Mouse (Mus musculus) cerebellum, postnatal 14 days (tissue): ENCODE measurements around the gene Cd28.

Experiments used
- DNase-seq, 2 experiments: peaks; one replicate each; pipeline ENCODE4 v3.0.0; 2021; ENCODE audit warnings: mixed read lengths in 2 of 2

Gene Cd28

DNA sequence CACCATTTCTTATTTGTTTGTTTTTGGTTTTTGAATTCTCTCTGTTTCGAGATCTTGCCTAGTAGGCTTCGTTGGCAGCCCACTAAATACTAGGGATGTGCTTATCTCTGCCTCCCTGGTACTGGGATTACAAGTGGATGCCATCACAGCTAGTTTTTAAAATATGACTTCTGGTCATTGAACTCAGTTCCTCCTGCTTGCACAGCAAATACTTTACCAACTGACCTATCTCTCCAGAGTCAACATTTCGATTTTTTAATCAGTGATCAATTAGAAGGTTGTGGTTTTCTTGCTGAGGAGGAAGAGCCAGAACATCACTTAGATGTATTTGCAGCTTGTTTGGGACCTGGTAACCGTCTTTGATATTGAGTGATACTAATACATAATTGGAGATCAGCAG is 34.4 kb downstream of the Cd28 start:
- no peak for DNase-seq

DNA sequence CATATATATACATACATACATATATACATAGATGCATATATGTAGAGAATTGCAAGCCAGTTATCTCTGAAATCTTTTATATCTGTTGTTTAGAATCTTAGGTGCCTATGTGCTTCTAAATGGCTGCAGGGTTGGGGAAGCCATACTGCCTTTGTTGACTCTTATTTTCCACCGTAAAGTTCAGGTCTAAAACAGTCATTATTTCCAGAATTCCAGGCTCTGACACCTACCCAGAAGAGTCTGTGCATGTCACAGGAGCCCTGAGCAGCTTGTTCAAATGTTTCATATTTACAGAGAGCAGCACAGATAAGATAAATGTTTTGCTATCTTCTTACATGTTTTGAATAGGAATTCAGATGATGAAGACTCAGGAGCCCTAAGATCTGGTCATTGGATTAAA is 36.4 kb downstream of the Cd28 start:
- DNase-seq: no peak

DNA sequence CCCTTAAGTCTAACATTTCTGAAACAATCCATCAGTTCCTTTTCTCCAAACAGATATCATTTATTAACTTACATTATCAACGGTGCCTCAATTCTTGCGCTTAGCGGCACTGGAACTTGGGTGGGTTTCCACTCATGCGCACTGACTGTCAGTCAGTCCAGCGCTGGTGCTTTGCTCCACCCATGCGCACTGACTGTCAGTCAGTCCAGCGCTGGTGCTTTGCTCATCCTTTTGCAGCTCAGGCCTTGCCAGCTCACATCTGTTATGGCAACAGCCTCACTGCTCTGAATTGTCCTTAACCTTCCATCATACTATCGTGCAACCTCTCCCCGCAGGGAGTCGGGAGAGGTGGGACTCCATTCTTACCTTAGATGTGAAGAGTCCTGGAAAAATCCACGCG is 37.4 kb downstream of the Cd28 start:
- no peak for DNase-seq

DNA sequence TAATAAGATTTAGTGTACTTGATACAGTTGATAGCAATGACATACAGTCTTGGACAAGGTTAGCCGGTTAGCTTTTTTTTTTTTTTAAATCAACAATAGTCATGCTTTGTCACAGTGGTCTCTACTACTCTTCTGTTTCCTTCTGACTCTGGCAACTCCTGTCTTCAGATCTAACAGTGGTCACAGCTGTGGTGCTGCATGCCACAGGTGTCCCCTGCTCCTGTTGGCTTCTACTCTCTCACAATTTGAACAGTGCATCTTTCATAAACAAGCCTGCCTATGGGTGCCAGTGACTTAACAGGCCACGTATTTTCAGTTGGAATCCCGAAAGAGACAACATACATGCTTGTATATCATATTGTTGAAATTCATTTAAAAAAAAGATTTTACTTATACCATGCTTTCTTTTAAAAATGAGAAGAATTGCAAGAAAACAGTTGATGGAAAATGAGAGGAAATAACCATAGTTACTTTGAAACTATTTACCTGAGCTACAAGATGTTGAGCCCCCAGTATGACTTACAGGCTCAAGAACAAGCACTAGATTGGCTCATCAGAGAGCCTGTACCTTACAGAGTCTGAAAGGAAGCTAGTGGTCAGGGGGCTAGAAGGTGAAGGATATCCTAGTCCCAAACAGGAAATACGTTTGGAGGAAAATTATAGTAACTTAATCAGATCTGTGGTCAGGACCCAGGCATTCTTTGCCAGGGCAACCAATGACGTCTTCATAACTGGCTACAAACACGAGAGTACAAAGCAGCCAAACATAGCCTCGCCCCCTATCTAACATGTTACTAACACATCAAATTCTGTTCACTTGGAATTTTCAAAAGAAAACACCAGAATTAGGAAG is 39.0 kb downstream of the Cd28 start:
- DNase-seq: no peak

DNA sequence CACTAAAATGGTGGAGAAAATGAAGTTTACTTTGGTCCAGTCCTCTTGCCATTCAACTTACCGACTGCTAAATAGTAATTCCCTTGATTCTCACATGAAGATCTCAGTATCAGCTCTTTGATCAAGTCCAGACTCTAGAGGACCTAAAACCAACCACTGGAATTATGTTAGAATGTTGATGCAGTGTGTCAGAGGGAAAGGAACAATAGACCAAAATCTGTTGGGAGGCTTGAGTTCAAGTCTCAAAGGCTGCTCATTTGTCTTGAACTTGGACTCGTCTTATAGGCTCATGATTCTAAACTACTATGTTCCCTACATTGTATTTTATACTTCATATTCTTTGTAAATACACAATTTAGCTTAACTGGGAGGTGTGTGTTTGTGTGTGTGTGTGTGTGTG is 41.0 kb downstream of the Cd28 start:
- DNase-seq: no peak

DNA sequence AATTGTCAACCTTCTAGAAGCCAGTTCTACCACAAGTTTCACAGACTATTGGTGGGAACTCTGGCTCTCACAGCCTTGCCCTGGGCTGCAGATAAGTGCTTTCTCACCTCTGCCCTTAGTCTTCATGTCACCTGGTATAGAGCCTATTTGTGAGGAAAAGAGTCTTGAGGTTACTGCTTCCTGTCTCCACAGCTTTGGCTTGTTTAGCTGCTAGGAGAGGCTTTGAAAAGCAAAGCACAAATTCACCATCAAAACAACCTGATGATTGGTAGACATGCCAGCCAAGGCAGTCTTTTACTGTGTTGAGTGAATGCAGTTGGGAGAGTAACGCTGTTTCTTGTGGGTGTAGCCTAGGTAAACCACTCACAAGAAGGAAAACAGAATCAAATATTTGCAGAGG is 41.6 kb downstream of the Cd28 start:
- DNase-seq: no peak

DNA sequence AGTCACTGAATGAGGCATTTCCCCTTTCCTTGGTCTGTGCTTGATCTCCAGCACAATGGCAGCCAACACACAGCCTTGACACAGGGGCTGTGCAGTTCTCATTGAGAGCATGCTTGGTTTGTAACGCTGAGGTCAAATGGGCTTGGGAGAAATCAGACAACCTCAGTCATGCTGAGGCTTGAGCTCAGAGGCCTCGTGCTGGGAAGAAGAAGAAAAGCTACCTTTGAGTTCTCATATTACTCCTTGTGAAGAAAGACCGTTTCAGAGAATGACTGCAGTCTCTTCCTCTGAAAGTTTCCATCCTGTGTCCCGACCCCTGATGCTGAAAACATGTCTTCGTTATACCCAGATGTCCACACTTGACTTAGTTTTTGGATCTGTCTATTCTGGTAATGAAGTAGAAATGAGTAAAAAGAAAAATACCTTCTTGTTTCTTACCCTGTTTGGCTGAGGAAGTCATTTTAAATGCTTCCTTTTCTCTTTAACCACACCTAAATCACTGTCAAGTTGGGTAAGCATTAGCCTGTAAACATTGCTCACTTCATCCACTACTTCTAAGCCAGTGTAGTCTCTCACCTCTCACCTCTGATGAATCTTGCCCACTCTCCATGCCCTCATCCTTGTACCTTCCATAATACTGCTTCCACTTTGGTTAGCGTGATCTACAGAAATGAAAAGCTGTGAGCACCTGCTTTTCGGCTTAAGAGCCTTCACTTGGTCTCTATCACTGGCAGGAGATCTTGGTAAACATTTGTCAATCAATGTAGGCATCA is 43.1 kb downstream of the Cd28 start:
- DNase-seq: no peak

DNA sequence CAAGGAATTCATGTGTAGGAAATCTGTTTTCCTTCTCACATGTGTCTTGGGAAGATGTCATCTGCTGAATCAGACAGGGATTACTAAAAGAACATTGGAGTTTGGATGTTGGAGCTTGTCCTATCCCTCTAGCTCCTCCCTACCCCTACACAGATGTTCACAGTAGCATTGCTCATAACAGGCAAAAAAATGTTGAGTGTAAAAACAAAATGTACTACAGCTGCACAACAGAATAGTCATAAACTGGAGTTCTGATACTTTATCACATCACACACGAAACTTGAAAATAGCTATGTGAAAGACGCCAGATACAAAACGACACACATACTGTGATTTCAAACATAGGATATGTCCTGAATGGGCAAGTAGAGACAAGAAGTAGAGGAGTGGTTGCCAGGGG is 43.9 kb downstream of the Cd28 start:
- no peak for DNase-seq

DNA sequence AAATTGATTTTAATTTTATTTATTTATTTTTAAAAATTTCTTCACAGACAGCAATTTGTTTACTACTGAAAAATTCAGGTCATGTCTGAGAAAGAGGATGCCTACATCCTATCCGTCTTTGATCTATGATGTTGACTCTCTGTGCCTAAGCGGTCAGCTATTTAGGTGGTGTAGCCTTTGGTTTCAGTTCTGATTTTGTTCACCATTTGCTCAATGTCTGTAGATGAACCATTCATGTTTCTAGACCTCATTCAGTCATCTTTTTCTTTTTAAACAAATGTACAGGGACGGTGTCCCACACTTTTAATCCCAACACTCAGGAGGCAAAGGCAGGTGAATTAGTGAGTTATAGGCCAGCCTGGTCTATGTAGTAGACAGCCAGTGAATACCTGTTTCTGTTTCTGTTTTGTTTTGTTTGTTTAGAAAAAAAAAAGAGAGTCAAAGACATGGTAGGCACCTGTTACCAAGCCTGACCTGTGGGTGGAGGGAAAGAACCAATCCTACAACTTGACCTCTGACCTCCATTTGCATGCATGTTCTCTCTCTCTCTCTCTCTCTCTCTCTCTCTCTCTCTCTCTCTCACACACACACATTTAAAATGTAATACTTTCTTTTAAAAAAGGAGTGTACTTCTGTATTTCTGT is 45.0 kb downstream of the Cd28 start:
- DNase-seq: no peak

DNA sequence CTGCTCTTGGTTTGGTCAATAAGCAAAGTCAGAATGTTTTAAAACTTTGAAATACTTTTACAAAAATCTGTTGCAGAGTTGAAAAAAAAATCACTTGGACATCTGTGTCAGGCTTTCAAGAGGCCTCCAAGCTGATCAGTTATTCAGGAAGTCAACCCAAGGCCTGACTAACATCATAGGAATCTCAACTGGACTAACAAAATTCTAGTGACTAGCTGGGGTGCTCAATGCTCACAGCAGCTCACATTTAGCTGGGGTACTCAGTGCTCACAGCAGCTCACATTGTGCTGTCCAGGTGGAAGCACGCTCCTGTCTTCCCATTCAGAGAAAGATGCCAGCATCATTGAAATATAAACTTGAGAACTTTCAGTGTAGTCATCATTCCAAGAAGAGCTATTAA is 45.9 kb downstream of the Cd28 start:
- no peak for DNase-seq

DNA sequence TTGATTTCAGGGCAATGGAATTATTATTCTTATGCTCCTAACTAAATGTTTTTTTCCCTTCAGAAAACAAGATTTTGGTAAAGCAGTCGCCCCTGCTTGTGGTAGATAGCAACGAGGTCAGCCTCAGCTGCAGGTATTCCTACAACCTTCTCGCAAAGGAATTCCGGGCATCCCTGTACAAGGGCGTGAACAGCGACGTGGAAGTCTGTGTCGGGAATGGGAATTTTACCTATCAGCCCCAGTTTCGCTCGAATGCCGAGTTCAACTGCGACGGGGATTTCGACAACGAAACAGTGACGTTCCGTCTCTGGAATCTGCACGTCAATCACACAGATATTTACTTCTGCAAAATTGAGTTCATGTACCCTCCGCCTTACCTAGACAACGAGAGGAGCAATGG is 46.3 kb downstream of the Cd28 start:
- no peak for DNase-seq

DNA sequence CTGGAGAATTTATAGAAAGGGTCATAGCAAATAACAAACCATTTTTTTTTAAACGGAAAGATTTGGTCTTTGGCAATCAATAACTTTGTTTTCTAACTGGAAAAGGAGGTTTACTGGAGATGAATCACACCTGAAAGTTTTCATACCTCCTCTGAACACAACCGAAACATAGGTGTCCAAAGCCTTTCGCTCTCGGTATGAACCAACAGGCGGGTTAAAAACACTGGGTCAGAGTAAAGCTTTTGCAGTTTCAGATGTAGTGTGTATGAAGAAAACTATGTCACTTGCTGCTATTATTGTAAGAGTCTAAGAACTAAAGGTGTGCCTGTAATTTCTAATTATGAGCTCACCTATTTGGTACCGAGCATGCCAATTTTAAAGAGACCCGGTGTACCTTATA is 55.2 kb downstream of the Cd28 start:
- no peak for DNase-seq

DNA sequence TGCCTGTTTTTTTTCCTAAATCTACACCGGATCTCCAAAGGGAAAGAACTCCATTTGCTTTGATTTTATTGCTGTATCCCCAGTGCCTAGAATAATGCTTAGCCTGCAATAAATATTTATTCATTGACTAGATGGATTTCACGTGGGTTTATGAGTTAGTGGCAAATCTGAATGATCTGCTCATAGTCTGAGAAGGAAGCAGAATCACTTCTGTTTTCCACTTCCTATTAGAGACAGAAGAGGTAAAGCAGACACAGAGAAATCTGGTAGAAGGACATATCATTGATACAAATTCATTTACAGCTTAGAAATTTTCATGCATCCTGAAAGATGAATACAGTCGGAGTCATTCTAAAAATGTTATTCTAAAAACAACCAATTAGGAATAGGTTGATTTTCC is 56.6 kb downstream of the Cd28 start:
- DNase-seq: no peak

DNA sequence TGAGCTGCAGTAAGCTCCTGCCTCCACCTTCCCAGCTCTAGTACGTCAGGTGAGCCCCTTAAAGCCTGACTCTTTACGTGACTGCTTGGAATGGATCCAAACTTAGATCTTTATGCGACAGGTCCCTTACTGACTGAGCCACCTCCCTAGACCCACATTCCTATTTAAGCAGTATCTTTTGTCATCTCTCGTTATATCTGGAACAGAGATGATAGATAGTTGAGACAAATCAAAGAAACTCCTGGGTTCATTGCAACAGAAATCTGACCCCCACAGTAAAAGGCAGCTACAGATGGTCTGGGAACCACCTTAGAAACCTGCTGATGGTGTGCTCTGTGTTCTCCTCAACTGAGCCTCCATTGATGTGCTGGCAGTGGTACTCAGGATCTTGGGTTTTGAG is 59.6 kb downstream of the Cd28 start:
- DNase-seq: no peak

DNA sequence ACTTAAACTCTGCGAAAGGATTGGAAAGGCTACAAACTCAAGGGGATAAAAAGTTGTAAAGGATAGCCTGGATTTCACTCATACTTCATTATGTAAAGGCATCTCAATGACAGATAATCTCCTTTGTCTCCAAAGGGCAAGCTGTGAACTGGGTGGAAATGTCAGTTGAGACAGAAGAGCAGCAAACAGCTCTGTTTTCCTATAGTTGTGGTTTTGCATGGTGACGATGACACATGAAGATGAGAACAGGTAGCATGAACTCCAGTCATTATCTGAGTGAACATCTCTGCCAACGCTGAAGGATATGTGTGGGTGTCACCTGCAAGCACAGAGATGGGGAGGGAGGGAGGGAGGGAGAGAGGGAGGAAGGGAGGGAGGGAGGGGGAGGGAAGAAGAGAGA is 60.3 kb downstream of the Cd28 start:
- no peak for DNase-seq

DNA sequence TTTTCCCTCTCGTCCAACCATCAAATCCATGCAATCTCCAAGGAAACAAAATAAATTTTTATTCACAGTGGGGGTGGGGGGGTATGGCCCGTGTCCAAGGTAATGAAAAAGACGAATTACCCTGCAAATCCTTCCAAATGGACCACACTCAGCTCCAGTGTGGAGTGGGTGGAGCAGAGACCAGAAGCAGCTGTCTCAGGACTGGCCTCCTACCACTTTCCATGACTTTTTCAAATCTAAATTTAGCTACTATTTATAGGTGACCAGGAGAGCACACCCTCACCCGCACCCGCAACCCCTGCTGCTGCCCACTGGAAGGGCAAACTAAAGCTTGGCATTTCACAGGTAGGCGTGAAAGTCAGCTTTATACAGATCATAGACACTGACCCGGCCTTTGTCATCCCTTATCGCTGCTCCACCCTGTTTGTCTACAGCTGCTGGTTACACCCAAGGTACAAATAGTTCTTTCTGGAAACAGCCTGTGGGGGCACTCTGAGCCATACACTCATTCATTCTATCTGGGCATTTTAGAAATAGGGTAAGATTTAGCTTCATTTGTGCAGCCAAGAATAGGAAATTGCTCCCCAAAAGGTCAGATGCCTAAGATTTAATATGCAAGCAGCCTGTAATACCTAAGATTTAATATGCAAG is 62.0 kb downstream of the Cd28 start:
- no peak for DNase-seq

DNA sequence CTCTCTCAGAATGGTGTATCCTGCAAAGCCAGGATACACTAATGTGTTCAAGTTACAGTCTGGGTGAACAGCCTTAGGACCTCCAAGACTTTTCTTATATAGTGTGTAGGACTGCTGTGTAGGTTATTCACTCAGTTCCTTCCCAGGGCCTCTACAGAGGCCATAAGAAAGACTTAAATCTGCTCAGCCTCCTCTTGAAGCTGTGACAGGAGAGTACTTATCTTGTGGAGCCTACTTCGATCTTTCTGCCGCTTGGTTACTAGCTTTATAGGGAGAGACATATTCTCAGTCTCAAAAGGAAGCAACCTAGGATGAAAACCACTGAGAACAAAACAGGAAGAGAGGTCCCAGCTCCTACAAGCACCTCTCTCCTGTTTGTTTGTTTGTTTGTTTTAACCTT is 62.6 kb downstream of the Cd28 start:
- DNase-seq: no peak

DNA sequence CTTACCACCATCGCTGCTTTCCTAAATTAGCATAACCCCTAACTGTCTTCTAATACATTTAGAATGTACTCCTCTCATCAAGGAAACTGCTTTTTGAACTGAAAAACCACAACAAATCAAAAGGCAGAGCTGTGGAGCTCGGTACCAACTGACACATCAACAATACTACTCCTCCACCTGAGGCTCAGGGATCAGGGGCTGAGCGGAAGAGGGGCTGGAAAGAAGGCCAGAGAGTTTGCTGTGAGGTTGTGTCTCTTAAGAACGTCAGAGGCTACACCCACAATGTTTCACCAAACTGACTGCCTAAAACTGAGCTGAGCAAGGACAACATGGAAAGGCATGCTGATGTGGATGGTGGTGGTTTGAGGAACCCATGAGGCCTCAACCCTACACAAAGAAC is 65.1 kb downstream of the Cd28 start:
- DNase-seq: no peak

DNA sequence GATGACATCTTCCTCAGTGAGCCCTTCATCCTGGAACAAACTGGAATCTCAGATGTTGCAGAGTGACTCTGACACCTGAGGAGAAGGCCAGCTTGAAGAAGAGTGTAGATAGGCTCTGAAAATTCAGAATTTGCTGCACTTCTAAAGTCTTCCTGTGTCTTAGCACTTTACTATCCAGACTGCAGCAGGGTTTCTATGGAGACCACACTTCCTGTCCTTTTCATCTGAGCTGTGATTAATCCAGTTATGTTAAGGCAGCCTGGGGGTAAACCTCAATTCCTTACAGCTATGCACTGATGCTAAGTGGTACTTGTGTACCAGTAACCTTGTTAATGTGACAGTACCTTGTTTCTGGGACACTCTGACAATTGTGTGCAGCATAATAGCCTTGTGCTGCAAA is 77.1 kb downstream of the Cd28 start:
- DNase-seq: no peak

DNA sequence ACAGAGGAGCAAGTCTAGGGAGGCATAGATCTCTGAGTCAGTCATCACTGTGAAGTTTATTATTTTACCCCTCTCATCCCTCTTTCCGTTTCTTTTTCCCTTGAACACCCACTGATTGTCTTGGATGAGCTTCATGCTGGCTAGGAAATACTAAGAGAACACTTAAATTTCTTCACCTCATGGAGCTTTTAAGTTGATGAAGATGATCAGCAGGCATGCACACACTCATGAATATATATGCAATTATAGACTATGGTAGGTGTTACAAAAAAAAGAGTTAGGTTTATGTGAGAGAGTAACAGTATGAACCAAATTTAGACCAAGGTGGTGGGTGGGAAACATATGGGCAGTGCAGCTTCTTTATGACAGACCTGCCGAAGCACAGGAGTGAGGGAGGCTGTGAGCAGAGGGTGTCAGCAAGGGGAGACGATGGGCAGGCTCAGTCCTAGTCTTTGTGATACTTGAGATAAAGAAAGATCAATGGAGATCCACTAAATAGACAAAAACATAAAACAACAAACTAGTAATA is 79.1 kb downstream of the Cd28 start:
- DNase-seq: no peak

DNA sequence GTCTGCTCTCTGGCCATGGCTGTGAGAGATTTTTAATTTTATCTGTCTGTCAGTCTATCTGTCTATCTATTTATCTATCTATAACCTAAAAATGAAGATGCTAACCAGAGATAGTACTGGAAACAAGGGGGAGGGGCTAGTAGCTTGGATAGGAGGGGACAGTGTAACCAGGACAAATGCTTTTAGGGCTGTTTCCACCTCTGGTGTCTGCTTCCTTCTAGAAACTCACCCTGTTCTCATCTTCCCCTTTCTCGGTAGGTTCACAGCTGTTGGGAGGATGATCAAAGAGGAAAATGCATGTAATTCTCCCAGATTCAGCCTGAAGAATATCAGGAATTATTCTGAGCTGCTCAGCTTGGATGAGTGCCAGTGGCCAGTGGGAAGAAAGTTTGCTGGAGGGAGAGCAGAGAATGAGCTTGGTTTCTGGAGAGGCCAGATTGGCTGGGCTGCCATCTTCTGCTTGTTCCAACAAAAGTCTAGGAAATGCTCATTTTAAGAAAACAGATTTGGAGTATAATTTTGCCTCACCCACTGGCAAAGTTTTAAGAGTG is 83.3 kb downstream of the Cd28 start:
- DNase-seq: peak; percentile 9

DNA sequence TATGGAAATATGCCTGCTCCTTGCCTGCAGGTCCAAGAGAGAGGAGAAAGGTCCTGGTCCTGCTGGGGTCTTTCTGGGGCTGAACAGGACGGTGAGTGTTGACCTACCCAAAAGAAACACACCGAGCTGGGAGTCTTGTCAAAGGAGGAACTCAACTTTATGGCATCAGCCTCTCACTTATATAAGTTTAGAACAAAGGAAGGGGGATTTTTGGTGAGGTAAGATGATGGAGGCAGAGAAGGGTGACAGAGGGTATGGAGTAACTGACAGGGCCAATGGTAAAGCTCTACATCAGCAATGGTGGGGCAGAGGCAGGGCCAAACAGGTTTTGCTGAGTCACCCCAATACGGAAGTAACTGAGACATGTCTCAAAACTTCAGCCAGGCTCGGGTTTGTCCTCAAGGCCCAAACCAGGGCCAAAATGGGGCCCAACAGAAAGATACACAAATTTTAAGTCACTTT is 84.6 kb downstream of the Cd28 start:
- DNase-seq: no peak
